Mouse (Mus musculus) small intestine, adult 2 months (tissue): Measurements from ENCODE around the gene Alcam. TPM values are rescaled to one million over a fixed set of nuclear protein-coding genes. Genes with fewer than 3 reads are reported as not detected.

Experiments
- H3K27ac ChIP-seq: fragments of 200-500 bp; 2 replicates; pipeline ENCODE4 v1.5.1; 2012; ENCODE audit warnings: low read depth, low read length, control low read depth, inconsistent platforms; ENCODE audit not compliant: insufficient read depth
- H3K27me3 ChIP-seq: fragments of 200-500 bp; 2 replicates; pipeline ENCODE4 v1.6.1; 2012; ENCODE audit warnings: mild to moderate bottlenecking, moderate library complexity, low read length, inconsistent platforms; ENCODE audit not compliant: control insufficient read depth, insufficient read depth
- H3K36me3 ChIP-seq: fragments of 200-500 bp; 2 replicates; pipeline ENCODE4 v1.6.1; 2012; ENCODE audit warnings: mild to moderate bottlenecking, low read length, control low read depth, inconsistent platforms; ENCODE audit not compliant: control insufficient read depth, insufficient read depth
- H3K4me1 ChIP-seq: fragments of 200-500 bp; 2 replicates; pipeline ENCODE4 v1.6.1; 2012; ENCODE audit warnings: low read length, inconsistent platforms, mixed read lengths; ENCODE audit not compliant: control insufficient read depth, insufficient read depth, insufficient read length
- H3K4me3 ChIP-seq: fragments of 200-500 bp; 2 replicates; pipeline ENCODE4 v1.5.1; 2012; ENCODE audit warnings: low read depth, mild to moderate bottlenecking, control low read depth, inconsistent platforms, low read length, moderate library complexity
- CTCF ChIP-seq: fragments of 200-500 bp; IDR thresholded peaks from 2 replicates; pipeline ENCODE4 v1.5.1; 2012; ENCODE audit warnings: low read depth, mild to moderate bottlenecking, control low read depth, inconsistent platforms, low read length, moderate library complexity, mixed read lengths; ENCODE audit not compliant: insufficient replicate concordance, insufficient read length; ENCODE audit errors: extremely low read depth
- POLR2A ChIP-seq: fragments of 200-500 bp; IDR thresholded peaks from 2 replicates; pipeline ENCODE4 v1.6.1; 2012; ENCODE audit warnings: low read depth, mild to moderate bottlenecking, control low read depth, inconsistent platforms, low read length, moderate library complexity
- WGBS: fragments of 180-500 bp; shearing (Covaris S2); methylation state at CpG from one replicate; pipeline ENCODE4 v1.1.7; 2018; 5-methylcytosine and 5-hydroxymethylcytosine counted together
- polyA plus RNA-seq: library from polyadenylated mRNA; depleted of rRNA; stranded (reverse); fragments of >200 nt; gene quantifications from 2 replicates; pipeline ENCODE4 v1.2.3, GENCODE M21; 2012

The Alcam gene
- polyA plus RNA-seq, 1 experiment, result 2.4 TPM

- Histone ChIP-seq H3K4me3 (no peak overlapping the region), H3K36me3 (peaks cover 3% of the 10 kb centered on the region), H3K27me3 (no peaks in the 10 kb centered on the region), H3K4me1 (no peaks in the 10 kb centered on the region), H3K27ac (no peak overlapping the region)
- no peak for TF ChIP-seq CTCF
- no peak for TF ChIP-seq POLR2A
Observed at GRCm38 (mm10) chr16:52263751-52264150, 190.1 kb downstream of the Alcam start.

- Histone ChIP-seq H3K4me1 (no peaks in the 10 kb centered on the region), H3K36me3 (peaks cover 1% of the 10 kb centered on the region; the same call in 1 of the 2 replicates), H3K4me3 (no peak overlapping the region), H3K27me3 (no peaks in the 10 kb centered on the region), H3K27ac (no peak overlapping the region)
- 78% methylated on average over 1 of the region's 1 CpGs for WGBS
- TF ChIP-seq CTCF (no peak), POLR2A (no peak)
Observed at GRCm38 (mm10) chr16:52262582-52262981, 191.3 kb downstream of the Alcam start.

GRCm38 (mm10) chr16:52261755-52262154 is 192.1 kb downstream of the Alcam start:
- Histone ChIP-seq H3K27ac (no peak overlapping the region), H3K4me1 (no peaks in the 10 kb centered on the region), H3K27me3 (no peaks in the 10 kb centered on the region), H3K4me3 (no peak overlapping the region), H3K36me3 (no peaks in the 10 kb centered on the region)
- no peak for TF ChIP-seq CTCF
- WGBS, result 95% methylated on average over 1 of the region's 1 CpGs

DNA sequence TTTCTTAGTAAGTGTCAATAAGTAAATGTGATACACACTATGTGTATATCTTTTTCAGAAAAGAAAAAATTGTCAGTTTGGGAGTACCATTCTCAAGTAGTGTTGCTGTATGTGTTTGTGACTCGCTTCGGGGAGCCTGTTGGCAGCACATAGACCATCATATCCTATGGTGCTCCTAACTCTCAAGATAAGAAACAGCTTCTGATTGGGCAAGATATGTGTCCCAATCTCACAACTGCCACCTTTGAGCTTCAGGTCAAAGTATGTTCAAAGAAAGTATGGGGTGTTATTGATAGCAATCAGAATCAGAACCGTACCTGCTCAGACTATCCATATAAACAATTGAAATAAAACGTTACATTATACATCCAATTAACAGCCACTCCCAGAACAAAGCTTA is 202.9 kb downstream of the Alcam start:
- no peaks in the 10 kb centered on the region for H3K4me1 ChIP-seq
- H3K27ac ChIP-seq, result no peak overlapping the region
- no peaks in the 10 kb centered on the region for H3K27me3 ChIP-seq
- H3K4me3 ChIP-seq, result no peak overlapping the region
- 55% methylated on average over 4 of the region's 4 CpGs for WGBS
- TF ChIP-seq CTCF (no peak), POLR2A (no peak)
- no peaks in the 10 kb centered on the region for H3K36me3 ChIP-seq

DNA sequence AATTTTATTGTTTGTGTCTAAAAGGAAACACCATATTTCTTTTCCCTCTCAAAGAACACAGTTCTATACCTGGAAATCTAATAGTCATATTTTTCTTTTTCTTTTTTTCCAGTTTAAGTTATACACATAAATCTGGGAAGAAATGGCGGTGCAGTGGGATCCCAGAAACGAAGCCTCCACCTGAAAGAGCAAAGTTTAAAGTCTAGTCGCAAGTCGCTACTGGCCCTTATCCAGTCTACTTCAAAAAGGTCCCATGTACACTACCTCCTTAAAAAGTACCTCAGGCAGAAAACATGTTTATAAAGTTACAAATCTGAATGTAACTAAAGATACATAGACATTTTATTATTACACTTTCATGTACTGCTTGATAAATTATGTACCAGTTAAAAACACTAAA is 203.7 kb downstream of the Alcam start:
- Histone ChIP-seq H3K4me3 (no peak overlapping the region), H3K36me3 (no peaks in the 10 kb centered on the region), H3K27ac (no peak overlapping the region), H3K27me3 (no peaks in the 10 kb centered on the region), H3K4me1 (no peaks in the 10 kb centered on the region)
- TF ChIP-seq POLR2A (no peak), CTCF (no peak)
- 85% methylated on average over 4 of the region's 4 CpGs for WGBS

DNA sequence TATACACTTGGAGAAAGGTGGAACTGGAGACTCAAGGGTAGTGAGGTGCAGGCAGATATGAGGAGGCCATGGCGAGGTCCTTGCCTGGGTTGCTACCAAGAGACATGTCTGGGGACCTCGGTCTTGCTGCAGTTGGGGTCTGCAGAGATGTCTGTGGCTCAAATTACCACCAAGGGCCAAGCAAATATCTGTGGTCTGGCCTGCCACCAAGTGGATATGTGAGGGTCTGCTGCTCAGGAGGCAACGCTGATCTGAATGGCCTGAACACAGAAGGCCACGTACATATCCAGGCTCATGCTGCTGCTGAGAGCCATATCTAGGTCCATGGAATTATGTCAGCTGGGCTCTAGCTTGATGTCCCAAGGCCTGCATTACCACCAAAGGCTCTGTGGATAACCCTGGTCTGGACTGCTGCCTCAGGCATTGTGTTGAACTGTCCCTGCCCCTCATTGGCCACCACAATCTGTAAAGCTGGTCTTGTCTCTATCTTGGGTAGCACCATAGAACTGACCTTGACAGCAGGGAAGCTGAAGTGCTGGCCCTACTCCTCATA is 210.4 kb downstream of the Alcam start:
- no peak overlapping the region for H3K4me3 ChIP-seq
- no peaks in the 10 kb centered on the region for H3K36me3 ChIP-seq
- no peaks in the 10 kb centered on the region for H3K27me3 ChIP-seq
- TF ChIP-seq POLR2A, result no peak
- no peak for TF ChIP-seq CTCF
- H3K4me1 ChIP-seq, result peaks cover 3% of the 10 kb centered on the region; the same call in 1 of the 2 replicates
- 87% methylated on average over 4 of the region's 4 CpGs for WGBS
- H3K27ac ChIP-seq, result no peak overlapping the region

GRCm38 (mm10) chr16:52242144-52242543 is 211.7 kb downstream of the Alcam start:
- no peak overlapping the region for H3K4me3 ChIP-seq
- H3K36me3 ChIP-seq, result no peaks in the 10 kb centered on the region
- no peaks in the 10 kb centered on the region for H3K27me3 ChIP-seq
- TF ChIP-seq POLR2A, result no peak
- no peak for TF ChIP-seq CTCF
- H3K4me1 ChIP-seq, result peaks cover 3% of the 10 kb centered on the region; the same call in 1 of the 2 replicates
- 40% methylated on average over 2 of the region's 2 CpGs for WGBS
- H3K27ac ChIP-seq, result no peak overlapping the region
